Mouse (Mus musculus) thymus, postnatal 25 days (tissue): ENCODE measurements around the gene Cfap52.

Source experiments
- DNase-seq: peaks from one replicate; pipeline ENCODE4 v3.0.0; 2022

Gene Cfap52

GRCm38 (mm10) chr11:67925000-67925399, 40.5 kb downstream of the Cfap52 start:
- no peak for DNase-seq

GRCm38 (mm10) chr11:67923720-67924119, 41.7 kb downstream of the Cfap52 start:
- no peak for DNase-seq

- peak; percentile 79 for DNase-seq
Observed at GRCm38 (mm10) chr11:67922755-67923125, 42.7 kb downstream of the Cfap52 start.

GRCm38 (mm10) chr11:67921827-67922754, 43.4 kb downstream of the Cfap52 start, which contains the start of gene Usp43:
TSS of gene Usp43 (minus strand) at chr11:67922153.
- peak; percentile 16 for DNase-seq

GRCm38 (mm10) chr11:67921091-67921826, 44.2 kb downstream of the Cfap52 start:
- DNase-seq = peak; percentile 20

GRCm38 (mm10) chr11:67920226-67920960, 45.1 kb downstream of the Cfap52 start:
- no peak for DNase-seq

GRCm38 (mm10) chr11:67919593-67919992, 45.9 kb downstream of the Cfap52 start:
- no peak for DNase-seq

GRCm38 (mm10) chr11:67917126-67917525, 48.3 kb downstream of the Cfap52 start:
- no peak for DNase-seq

GRCm38 (mm10) chr11:67911074-67911473, 54.4 kb downstream of the Cfap52 start:
- DNase-seq = no peak

- DNase-seq = no peak
Observed at GRCm38 (mm10) chr11:67903756-67904155, 61.7 kb downstream of the Cfap52 start.

GRCm38 (mm10) chr11:67897064-67897560, 68.3 kb downstream of the Cfap52 start:
- DNase-seq = peak; percentile 56

GRCm38 (mm10) chr11:67895641-67896040, 69.8 kb downstream of the Cfap52 start:
- DNase-seq = no peak

- no peak for DNase-seq
Observed at GRCm38 (mm10) chr11:67888521-67888920, 76.9 kb downstream of the Cfap52 start.

GRCm38 (mm10) chr11:67885921-67886320, 79.5 kb downstream of the Cfap52 start:
- DNase-seq = no peak
